Mouse (Mus musculus) limb, embryonic 14.5 days (tissue): ENCODE results near the gene Bspry. TPM values are rescaled to one million over a fixed set of nuclear protein-coding genes. Genes with fewer than 3 reads are reported as not detected.
"Not testable (repeated sequence)": the region's sequence is repeated elsewhere in the genome, so short reads cannot be mapped to it uniquely, and the experiment has no call there.

Experiments
- ATAC-seq: fragments of 200-750 bp; cut with Nextera tagmentation; 2 replicates; pipeline ENCODE4 v1.8.0; 2017; ENCODE audit warnings: low read depth, moderate number of reproducible peaks, moderate TSS enrichment; ENCODE audit not compliant: low FRiP score
- DNase-seq: peaks from one replicate; pipeline ENCODE4 v3.0.0-alpha.2; 2015; ENCODE audit warnings: low spot score
- H3K27ac ChIP-seq: fragments of 300-500 bp; sonication (generic); replicated peaks from 2 replicates; pipeline ENCODE4 v1.5.1; 2014; ENCODE audit warnings: low read depth, mild to moderate bottlenecking, low read length, moderate library complexity, mixed read lengths
- H3K27me3 ChIP-seq: fragments of 300-500 bp; sonication (generic); 2 replicates; pipeline ENCODE4 v1.6.1; 2014; ENCODE audit warnings: low read length, mixed read lengths; ENCODE audit not compliant: control insufficient read depth, insufficient read depth
- H3K36me3 ChIP-seq: fragments of 300-500 bp; sonication (generic); 2 replicates; pipeline ENCODE4 v1.6.1; 2014; ENCODE audit warnings: mild to moderate bottlenecking, low read length, moderate library complexity, mixed read lengths; ENCODE audit not compliant: control insufficient read depth, insufficient read depth
- H3K4me1 ChIP-seq: fragments of 300-500 bp; sonication (generic); 2 replicates; pipeline ENCODE4 v1.6.1; 2014; ENCODE audit warnings: antibody characterized with exemption, low read length, mixed read lengths; ENCODE audit not compliant: control insufficient read depth, insufficient read depth
- H3K4me2 ChIP-seq: fragments of 300-500 bp; sonication (generic); replicated peaks from 2 replicates; pipeline ENCODE4 v1.6.1; 2014; ENCODE audit warnings: low read depth, mild to moderate bottlenecking, low read length, moderate library complexity; ENCODE audit not compliant: severe bottlenecking
- H3K4me3 ChIP-seq: fragments of 300-500 bp; sonication (generic); replicated peaks from 2 replicates; pipeline ENCODE4 v1.5.1; 2014; ENCODE audit warnings: low read length
- H3K9ac ChIP-seq: fragments of 300-500 bp; sonication (generic); 2 replicates; pipeline ENCODE4 v1.6.1; 2014; ENCODE audit warnings: mild to moderate bottlenecking, low read depth, low read length, moderate library complexity; ENCODE audit not compliant: severe bottlenecking
- H3K9me3 ChIP-seq: fragments of 300-500 bp; sonication (generic); 2 replicates; pipeline ENCODE4 v1.6.1; 2016; ENCODE audit warnings: low read length; ENCODE audit not compliant: control insufficient read depth
- POLR2A ChIP-seq: fragments of 200-500 bp; IDR thresholded peaks from 2 replicates; pipeline ENCODE4 v1.8.0; 2012; ENCODE audit warnings: inconsistent platforms, mild to moderate bottlenecking, moderate library complexity, borderline replicate concordance; ENCODE audit not compliant: insufficient read depth, insufficient read length; ENCODE audit errors: extremely low read depth
- WGBS: fragments of 180-500 bp; shearing (Covaris S2); extraction: QIAGEN DNeasy Blood & Tissue Kit; methylation state at CpG from one replicate; pipeline ENCODE4 v1.1.7; 2014; 5-methylcytosine and 5-hydroxymethylcytosine counted together
- polyA plus RNA-seq, 2 experiments: library from polyadenylated mRNA; depleted of rRNA in 1 of 2; stranded (reverse) in 1 of 2; unstranded in 1 of 2; fragments of >200 nt; fragmentation: Nextera tagmentation in 1 of 2; extraction: Ambion mirVana in 1 of 2; gene quantifications; 2 replicates each; pipeline versions ENCODE4 v1.2.1 to v1.2.3; 2012 to 2014

The Bspry gene
- polyA plus RNA-seq, 2 experiments = 7.4 to 13.3 TPM

DNA sequence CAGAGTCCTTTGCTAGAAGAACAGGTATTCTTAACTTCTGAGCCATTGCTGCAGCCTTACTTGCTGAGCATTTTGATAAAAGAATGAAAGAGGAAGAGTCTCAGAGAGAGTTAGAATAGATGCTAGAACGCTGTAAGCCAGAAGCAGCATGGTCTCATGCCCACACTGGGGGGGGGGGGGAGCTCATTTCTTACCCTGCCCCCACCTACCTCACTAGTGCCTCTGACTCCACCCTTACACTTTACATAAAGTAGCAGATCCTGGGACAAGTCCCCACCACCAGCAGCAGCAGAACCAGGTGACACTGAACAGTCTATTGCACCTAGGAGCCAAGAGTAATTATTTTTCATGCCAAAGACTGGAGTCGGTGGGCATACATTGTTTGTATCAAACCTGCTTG lies 4.7 kb upstream of the Bspry start:
- H3K36me3 ChIP-seq = no peaks in the 10 kb centered on the region
- peaks cover 10% of the 10 kb centered on the region; the same call in 1 of the 2 replicates for H3K27me3 ChIP-seq
- H3K9me3 ChIP-seq = no peaks in the 10 kb centered on the region
- ATAC-seq (no peak), DNase-seq (no peak)
- no peak for TF ChIP-seq POLR2A
- H3K4me2 ChIP-seq = no peak overlapping the region
- H3K4me1 ChIP-seq = peaks cover 4% of the 10 kb centered on the region; the same call in 1 of the 2 replicates
- no peak overlapping the region for H3K4me3 ChIP-seq
- H3K9ac ChIP-seq = no peak overlapping the region
- 85% methylated on average over 2 of the region's 2 CpGs for WGBS
- H3K27ac ChIP-seq = no peak overlapping the region

- no peak overlapping the region for H3K4me2 ChIP-seq
- H3K27ac ChIP-seq = no peak overlapping the region
- peaks cover 4% of the 10 kb centered on the region; the same call in 1 of the 2 replicates for H3K4me1 ChIP-seq
- no peaks in the 10 kb centered on the region for H3K36me3 ChIP-seq
- no peak overlapping the region for H3K9ac ChIP-seq
- no peak for TF ChIP-seq POLR2A
- H3K27me3 ChIP-seq = peaks cover 10% of the 10 kb centered on the region; the same call in 1 of the 2 replicates
- no peaks in the 10 kb centered on the region for H3K9me3 ChIP-seq
- WGBS = 84% methylated on average over 6 of the region's 6 CpGs
- DNase-seq (no peak), ATAC-seq (no peak)
- no peak overlapping the region for H3K4me3 ChIP-seq
Observed at GRCm38 (mm10) chr4:62475793-62476192, 4.1 kb upstream of the Bspry start.

GRCm38 (mm10) chr4:62477542-62478244 lies 2.2 kb upstream of the Bspry start:
- Histone ChIP-seq H3K9ac (no peak overlapping the region), H3K4me2 (no peak overlapping the region), H3K4me3 (no peak overlapping the region), H3K27ac (no peak overlapping the region), H3K9me3 (no peaks in the 10 kb centered on the region), H3K36me3 (no peaks in the 10 kb centered on the region), H3K27me3 (peaks cover 17% of the 10 kb centered on the region; the same call in 1 of the 2 replicates), H3K4me1 (peaks cover 6% of the 10 kb centered on the region; the same call in 1 of the 2 replicates)
- no peak for DNase-seq
- TF ChIP-seq POLR2A = no peak
- ATAC-seq = no peak
- WGBS = 72% methylated on average over 6 of the region's 6 CpGs

DNA sequence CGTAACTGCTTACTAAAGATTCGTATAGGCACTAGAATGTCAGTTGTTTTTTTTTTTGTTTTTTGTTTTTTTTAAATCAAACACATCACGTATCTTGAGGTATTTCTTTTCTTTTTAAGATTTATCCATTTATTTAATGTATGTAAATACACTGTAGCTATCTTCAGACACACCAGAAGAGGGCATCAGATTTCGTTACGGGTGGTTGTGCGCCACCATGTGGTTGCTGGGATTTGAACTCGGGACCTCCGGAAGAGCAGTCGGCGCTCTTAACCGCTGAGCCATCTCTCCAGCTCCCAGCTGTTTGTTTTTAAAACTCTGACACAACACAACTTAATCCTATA lies 288 bp upstream of the Bspry start:
- Histone ChIP-seq H3K4me2 (peak overlapping the region; percentile 93), H3K27me3 (peaks cover 17% of the 10 kb centered on the region; the same call in 1 of the 2 replicates), H3K4me3 (peak overlapping the region; percentile 44)
- H3K36me3 ChIP-seq, H3K4me1 ChIP-seq, DNase-seq, H3K27ac ChIP-seq, H3K9ac ChIP-seq, ATAC-seq, H3K9me3 ChIP-seq: not testable (repeated sequence)
- WGBS = 14% methylated on average over 11 of the region's 11 CpGs

DNA sequence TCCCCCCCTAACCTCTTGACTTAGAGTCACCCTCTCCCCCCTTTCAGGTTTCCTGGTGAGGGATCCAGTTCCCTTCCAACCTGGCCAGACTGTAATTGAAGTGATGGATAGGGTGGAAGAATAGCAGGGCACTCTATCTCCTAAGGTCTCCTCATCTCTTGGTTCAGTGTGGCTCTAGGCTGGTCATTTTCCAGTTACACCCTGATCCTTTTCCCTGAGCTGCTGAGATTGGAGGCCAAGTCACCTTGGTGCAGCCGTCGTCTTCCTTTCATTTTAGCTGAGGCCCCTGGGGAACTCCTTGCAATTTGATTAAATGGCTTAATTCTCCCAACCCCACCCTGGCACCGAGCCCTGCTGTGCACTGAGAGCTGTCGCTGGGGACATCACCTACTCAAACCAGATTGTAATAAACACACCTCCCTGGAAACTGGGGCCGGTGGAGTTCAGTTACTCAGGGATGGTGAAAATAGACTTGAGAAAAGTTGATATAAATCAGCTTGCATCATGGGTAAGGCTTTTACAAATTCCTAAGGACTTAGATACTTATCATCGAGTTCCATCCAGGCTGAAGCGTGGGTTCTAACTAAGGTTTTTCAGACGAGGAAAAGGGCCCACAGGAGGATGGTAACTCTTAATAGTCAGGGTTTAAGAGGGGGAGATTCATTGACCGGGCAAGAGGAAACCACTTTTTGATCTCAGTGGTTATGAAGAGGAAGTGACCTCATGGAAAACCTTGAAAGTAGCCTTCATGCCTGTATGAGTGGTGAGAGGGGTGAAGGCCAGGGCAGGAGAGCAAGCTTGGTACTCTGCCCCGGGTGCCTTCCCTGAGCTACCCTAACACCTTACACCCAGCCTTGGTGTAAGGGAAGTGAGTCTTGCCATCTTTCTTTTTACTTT lies 1.1 kb downstream of the Bspry start:
- no peak for DNase-seq
- H3K4me2 ChIP-seq = peak overlapping the region; percentile 93; the same call in 1 of the 2 replicates
- H3K9me3 ChIP-seq = no peaks in the 10 kb centered on the region
- peaks cover 6% of the 10 kb centered on the region; the same call in 1 of the 2 replicates for H3K4me1 ChIP-seq
- H3K4me3 ChIP-seq = no peak overlapping the region
- no peak overlapping the region for H3K27ac ChIP-seq
- no peak for ATAC-seq
- no peaks in the 10 kb centered on the region for H3K36me3 ChIP-seq
- no peak overlapping the region for H3K9ac ChIP-seq
- 33% methylated on average over 10 of the region's 10 CpGs for WGBS
- TF ChIP-seq POLR2A = no peak
- H3K27me3 ChIP-seq = peaks cover 17% of the 10 kb centered on the region; the same call in 1 of the 2 replicates
